Mouse (Mus musculus) kidney, adult 8-10 months (tissue): Measurements from ENCODE around the gene Kcnc3.
A peak's percentile ranks its signal among the peaks of the same experiment; 100 is the strongest.

Experiments
- DNase-seq, 2 experiments: peaks; one replicate each; pipeline ENCODE4 v3.0.0; 2022

Gene Kcnc3

DNA sequence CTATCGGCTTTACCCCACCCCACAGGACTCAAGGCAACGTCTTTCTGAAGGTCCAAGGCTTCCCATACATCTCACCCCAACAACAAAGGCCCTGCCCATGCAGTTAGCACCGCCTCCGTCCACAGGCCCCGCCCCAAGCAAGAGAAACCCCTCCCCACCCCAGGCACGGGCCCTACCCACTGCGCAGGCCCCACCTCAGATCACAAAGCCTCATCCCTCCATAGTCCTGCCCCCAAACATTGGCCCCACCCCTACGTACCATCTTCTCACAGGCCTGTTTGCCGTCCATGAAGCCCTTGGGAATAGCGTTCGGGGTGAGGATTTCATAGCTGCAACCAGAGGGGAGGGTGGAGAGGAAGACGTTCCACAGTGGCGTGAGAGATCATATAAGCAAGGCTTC is 42.2 kb downstream of the Kcnc3 start:
- no peak for DNase-seq

GRCm38 (mm10) chr7:44633407-44633806 is 42.9 kb downstream of the Kcnc3 start:
- DNase-seq, result no peak

DNA sequence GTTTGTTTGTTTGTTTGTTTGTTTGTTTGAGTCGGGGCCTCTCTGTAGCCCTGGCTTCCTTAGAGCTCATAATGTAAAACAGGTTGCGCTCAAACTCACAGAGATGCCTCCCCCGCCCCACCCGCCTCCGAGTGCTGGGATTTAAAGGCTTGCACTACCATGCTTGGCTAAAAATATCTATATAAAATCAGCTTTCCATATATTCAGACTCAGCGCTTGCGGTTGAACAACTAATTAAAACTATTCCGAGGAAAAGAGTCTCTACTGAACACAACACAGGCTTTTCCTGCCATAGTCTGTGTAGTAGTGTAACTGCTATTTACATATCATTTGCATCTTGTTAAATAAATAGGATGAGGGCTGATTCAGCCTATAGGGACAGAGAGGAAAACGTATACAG is 46.2 kb downstream of the Kcnc3 start:
- DNase-seq, result no peak

DNA sequence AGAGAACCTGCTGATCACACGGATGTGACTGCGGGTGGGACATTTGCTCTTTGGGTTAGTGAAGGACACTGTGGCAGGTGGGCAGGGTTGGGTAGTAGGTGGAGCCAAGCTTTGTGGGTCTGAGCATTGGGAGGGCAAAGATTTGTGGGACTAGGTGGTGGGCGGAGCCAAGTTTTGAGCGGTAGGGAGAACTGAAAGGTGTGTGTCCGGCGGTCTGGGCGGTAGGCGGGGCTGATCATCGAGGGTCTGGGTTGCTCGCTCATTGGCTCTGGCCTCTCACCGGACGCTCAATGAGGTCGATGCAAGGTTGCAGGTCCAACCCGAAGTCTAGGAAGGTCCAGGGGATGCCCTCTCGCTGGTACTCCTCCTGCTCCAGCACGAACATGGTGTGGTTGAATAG is 48.2 kb downstream of the Kcnc3 start:
- DNase-seq, result no peak

- no peak for DNase-seq
These were observed 50.6 kb downstream of the Kcnc3 start for GRCm38 (mm10) chr7:44640843-44641605.

- peak in 1 of 2 experiments; percentile 35 for DNase-seq
These were observed 51.4 kb downstream of the Kcnc3 start for GRCm38 (mm10) chr7:44641887-44642286.

- no peak for DNase-seq
These were observed 54.8 kb downstream of the Kcnc3 start for GRCm38 (mm10) chr7:44645256-44645655.

DNA sequence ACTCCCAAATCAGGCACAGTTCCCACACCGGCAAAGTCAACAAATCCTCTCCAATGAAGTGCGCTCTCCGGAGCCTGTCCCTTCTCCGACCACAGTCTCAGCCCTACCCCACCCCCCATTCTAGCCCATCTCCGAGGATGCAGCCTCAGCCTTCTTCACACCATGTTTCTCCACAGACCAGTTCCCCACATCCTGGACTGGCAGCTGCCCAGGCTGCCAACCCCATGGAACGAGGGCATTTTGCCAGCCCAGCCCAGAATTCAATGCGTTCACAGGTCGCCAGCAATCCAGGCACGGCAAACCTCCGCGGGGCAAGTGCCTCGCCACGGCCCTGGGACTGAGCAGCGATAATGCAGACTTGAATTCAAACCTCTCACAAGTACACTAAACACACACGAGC is 55.5 kb downstream of the Kcnc3 start:
- peak; percentile 53 to 68 for DNase-seq

- peak; percentile 38 to 78 for DNase-seq
These were observed 56.7 kb downstream of the Kcnc3 start for GRCm38 (mm10) chr7:44647042-44647724.

- DNase-seq, result no peak
These were observed 57.3 kb downstream of the Kcnc3 start for GRCm38 (mm10) chr7:44647729-44648128.

- DNase-seq, result no peak
These were observed 58.7 kb downstream of the Kcnc3 start for GRCm38 (mm10) chr7:44649094-44649610.

- peak in 1 of 2 experiments; percentile 35 for DNase-seq
These were observed 59.5 kb downstream of the Kcnc3 start for GRCm38 (mm10) chr7:44649990-44650389.

DNA sequence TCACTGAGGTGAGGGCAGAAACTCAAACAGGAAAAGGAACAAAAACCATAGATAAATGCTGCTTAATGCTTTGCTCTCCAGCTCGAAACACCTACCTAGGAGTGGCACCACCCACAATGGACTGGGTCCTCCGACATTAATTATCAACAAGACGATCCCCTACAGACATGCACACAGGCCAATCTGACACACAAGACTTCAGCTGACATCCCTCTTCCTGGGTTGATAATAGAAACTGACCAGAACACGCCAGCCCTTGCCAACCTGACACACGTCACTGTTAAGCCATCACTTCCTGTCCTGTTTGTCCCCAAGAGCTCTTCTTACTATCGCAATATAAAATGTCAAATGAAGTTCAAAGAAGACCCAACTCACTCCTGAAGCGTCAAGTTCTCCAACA is 61.0 kb downstream of the Kcnc3 start:
- no peak for DNase-seq

GRCm38 (mm10) chr7:44653773-44654172 is 63.3 kb downstream of the Kcnc3 start:
- no peak for DNase-seq
